Mouse (Mus musculus): ENCODE measurements around the gene Kcnd3.

DNA sequence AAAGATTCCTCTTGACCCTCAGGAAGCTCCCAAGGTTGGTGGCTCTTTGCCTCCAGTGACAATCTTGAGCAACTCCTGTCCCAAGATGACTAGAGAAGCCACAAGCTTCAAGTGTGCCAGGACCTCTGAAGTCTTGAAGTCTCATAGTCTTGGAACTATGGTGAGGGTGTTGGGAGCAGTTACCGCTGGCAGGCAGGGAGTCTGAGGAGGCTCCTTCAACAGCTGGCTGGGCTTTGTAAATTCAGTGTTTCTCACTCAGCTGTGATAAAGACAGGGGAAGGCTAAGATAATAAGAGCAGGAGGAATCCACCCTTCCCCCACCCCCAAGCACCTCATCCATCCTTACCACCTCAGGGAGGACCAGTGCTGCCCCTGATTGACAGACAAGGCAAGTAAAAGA lies 92.0 kb downstream of the Kcnd3 start:
- TF ChIP-seq CTCF (IDR thresholded peaks at IDR 0.05; ENCODE audit: low read depth, low read length) (no peak), POLR2A (IDR thresholded peaks at IDR 0.05; ENCODE audit: borderline replicate concordance, low read depth, low read length) (no peak)
